Mouse (Mus musculus): ENCODE measurements around the gene Ifitm2. TPM values are rescaled to one million over a fixed set of nuclear protein-coding genes. Genes with fewer than 3 reads are reported as not detected.
"Not testable (repeated sequence)": the region's sequence is repeated elsewhere in the genome, so short reads cannot be mapped to it uniquely, and the experiment has no call there.

Gene Ifitm2
- total and polyA plus RNA-seq, 2 experiments from 2014 or later: 82.4 to 281 TPM

DNA sequence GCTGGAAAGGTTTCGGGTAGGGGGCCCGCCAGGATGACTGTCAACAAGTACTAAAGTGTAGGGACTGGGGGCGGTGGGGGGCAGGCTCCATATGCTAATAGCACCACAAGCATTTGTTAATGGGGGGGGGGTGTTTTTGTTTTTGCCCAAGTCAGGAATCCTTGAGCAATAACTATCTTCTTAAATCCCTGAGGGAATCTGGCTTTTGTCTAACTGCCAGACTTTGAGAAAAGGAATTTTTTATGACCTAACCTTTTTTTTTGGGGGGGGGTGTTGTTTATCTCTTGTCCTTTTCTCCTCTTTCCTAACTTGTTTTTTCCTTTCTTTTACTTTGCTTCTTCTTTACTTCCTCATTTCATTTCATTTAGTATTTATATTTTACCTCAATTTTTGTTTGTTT lies 19.7 kb upstream of the Ifitm2 start:
- WGBS: 24% methylated on average over 3 of the region's 3 CpGs
- no peak for DNase-seq (ENCODE audit: low spot score)
- Histone ChIP-seq H3K27me3 (ENCODE audit: insufficient read depth, low read length) (no peaks in the 10 kb centered on the region), H3K27ac (no peak overlapping the region), H3K4me1 (ENCODE audit: insufficient read depth, low read length) (no peaks in the 10 kb centered on the region), H3K4me3 (ENCODE audit: low read length) (no peak overlapping the region), H3K9ac (replicated peaks; ENCODE audit: low read length) (no peak overlapping the region), H3K9me3 (ENCODE audit: low read length) (no peaks in the 10 kb centered on the region), H3K36me3 (ENCODE audit: insufficient read depth, low read length) (no peaks in the 10 kb centered on the region), H3K4me2 (ENCODE audit: low read depth, low read length) (no peak overlapping the region)
- TF ChIP-seq CTCF (IDR thresholded peaks at IDR 0.05; ENCODE audit: low read depth): no peak
- no peak for ATAC-seq

DNA sequence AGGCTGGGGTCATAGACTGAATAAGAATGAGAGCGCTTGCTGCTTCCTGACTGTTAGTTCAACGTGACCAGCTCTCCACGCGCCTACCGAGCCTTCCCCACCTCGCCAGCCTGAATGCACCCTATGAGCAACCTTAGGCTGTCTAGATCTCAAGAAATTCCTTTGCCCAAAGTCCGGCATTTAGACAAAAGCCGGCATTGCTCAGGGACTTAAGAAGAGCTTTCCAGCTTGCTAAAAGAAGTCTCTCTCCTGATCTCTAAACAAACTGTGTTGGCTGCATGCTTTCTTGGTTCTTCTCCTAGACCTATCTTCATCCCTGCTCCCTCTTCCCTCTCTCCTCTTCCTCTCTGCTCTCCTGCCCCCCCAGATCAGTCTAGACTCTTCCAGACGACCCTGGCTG lies 19.2 kb upstream of the Ifitm2 start:
- TF ChIP-seq CTCF (IDR thresholded peaks at IDR 0.05; ENCODE audit: low read depth): no peak
- Histone ChIP-seq H3K4me1 (ENCODE audit: insufficient read depth, low read length) (no peaks in the 10 kb centered on the region), H3K27ac (no peak overlapping the region), H3K9me3 (ENCODE audit: low read length) (no peaks in the 10 kb centered on the region), H3K27me3 (ENCODE audit: insufficient read depth, low read length) (no peaks in the 10 kb centered on the region), H3K4me2 (ENCODE audit: low read depth, low read length) (no peak overlapping the region), H3K4me3 (ENCODE audit: low read length) (no peak overlapping the region), H3K36me3 (ENCODE audit: insufficient read depth, low read length) (no peaks in the 10 kb centered on the region), H3K9ac (replicated peaks; ENCODE audit: low read length) (no peak overlapping the region)
- ATAC-seq (no peak), DNase-seq (ENCODE audit: low spot score) (no peak)
- WGBS: 14% methylated on average over 9 of the region's 9 CpGs

DNA sequence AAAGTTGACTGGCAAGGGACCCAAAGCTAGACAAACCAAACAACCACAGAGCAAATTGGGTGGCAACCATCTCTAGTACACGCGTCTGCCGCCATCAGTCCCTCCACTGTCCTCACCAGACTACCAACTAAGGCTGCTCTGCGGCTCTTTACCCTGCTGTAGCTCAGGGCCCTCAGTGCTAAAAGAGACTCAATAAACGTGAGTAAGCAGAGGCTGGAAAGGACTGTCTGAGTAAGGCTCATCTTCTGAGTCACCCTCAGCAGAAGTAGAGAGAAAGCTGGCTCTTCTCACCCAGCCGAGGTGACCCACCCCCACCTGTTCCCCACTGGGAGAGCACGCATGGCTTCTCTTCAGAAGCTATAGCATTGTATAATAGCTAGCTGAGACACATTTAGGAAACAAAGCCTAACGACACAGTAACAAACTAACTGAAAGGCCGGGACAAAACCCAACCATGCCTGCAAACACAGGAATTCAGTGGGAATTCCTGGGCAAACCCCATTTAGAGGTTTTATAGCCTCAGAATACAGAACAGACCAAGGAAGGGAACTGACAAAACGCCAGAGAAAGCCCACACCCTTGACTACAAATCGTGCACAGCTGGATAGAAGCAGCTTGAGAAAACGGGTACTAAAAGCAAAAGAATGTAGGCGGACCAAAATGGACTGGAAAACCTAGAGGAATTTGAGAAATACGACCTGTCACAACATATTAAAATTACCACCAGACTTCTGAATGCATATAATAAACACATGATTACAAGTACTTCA lies 17.8 kb upstream of the Ifitm2 start:
- H3K9ac ChIP-seq (replicated peaks; ENCODE audit: low read length): no peak overlapping the region
- ATAC-seq (no peak), DNase-seq (ENCODE audit: low spot score) (no peak)
- no peak for TF ChIP-seq CTCF (IDR thresholded peaks at IDR 0.05; ENCODE audit: low read depth)
- H3K27me3 ChIP-seq (ENCODE audit: insufficient read depth, low read length): no peaks in the 10 kb centered on the region
- no peak overlapping the region for H3K4me2 ChIP-seq (ENCODE audit: low read depth, low read length)
- no peaks in the 10 kb centered on the region for H3K4me1 ChIP-seq (ENCODE audit: insufficient read depth, low read length)
- H3K4me3 ChIP-seq (ENCODE audit: low read length): no peak overlapping the region
- no peak overlapping the region for H3K27ac ChIP-seq
- 22% methylated on average over 14 of the region's 14 CpGs for WGBS
- H3K36me3 ChIP-seq (ENCODE audit: insufficient read depth, low read length): no peaks in the 10 kb centered on the region
- H3K9me3 ChIP-seq (ENCODE audit: low read length): no peaks in the 10 kb centered on the region

DNA sequence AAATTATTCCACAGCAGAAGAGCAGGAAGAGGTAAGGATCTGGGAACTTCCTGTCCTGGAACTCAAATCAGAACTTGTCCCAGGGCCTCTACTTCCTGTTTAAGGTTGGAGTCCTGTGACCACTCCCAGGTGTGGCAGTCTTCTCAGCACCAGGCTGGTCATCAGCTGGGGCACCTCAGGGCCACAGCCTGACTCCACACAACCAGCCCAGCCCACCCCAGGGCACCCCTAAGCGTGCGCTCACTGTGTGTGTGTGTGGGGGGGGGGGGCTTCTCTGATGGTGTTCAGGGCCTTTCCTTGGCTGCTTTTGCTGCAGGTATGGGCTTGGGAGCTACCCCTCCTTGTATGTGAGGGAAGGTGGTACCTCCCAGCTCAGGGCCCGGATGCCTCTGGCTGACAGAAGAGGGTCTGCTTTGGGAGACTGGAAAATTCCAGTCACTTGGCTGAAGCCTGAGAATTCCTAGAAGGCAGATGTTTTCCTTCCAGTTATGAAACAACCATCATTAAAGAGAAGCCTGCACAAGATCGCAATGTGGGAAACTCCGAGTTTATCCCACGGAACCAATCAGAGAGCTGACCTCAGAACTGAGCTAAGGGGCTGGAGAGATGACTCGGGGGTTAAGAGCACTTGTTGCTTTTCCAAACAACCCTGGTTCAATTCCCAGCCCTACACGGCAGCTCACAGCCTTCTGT lies 15.8 kb upstream of the Ifitm2 start:
- Histone ChIP-seq H3K27me3 (ENCODE audit: insufficient read depth, low read length) (no peaks in the 10 kb centered on the region), H3K4me1 (ENCODE audit: insufficient read depth, low read length) (no peaks in the 10 kb centered on the region), H3K9ac (replicated peaks; ENCODE audit: low read length) (no peak overlapping the region), H3K27ac (no peak overlapping the region), H3K36me3 (ENCODE audit: insufficient read depth, low read length) (no peaks in the 10 kb centered on the region), H3K9me3 (ENCODE audit: low read length) (no peaks in the 10 kb centered on the region), H3K4me2 (ENCODE audit: low read depth, low read length) (no peak overlapping the region), H3K4me3 (ENCODE audit: low read length) (no peak overlapping the region)
- DNase-seq (ENCODE audit: low spot score): no peak
- 86% methylated on average over 8 of the region's 8 CpGs for WGBS
- no peak for TF ChIP-seq CTCF (IDR thresholded peaks at IDR 0.05; ENCODE audit: low read depth)
- ATAC-seq: no peak

DNA sequence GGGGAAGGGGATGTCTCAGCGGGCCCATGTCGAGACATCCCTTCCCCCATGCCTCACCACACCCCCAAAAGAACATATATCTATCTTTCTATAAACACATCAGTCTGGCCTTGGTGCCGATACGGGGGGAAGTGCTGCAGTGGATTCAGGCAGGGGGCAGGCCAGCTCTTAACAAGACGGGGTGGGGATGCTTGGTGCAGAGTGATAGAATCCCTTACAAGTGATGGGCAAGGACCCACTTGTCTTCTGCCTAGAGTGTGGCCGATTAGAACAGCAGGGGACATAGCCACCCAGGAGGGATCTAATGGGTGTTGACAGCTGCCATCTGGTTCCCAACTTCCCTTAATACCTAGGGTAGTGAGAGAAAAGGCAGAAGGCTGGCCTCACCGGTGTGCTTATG lies 15.1 kb upstream of the Ifitm2 start:
- no peak for TF ChIP-seq CTCF (IDR thresholded peaks at IDR 0.05; ENCODE audit: low read depth)

GRCm38 (mm10) chr7:140968710-140969109 lies 12.9 kb upstream of the Ifitm2 start:
- not testable (repeated sequence) for H3K9ac ChIP-seq (replicated peaks; ENCODE audit: low read length); H3K4me2 ChIP-seq (ENCODE audit: low read depth, low read length); H3K36me3 ChIP-seq (ENCODE audit: insufficient read depth, low read length); ATAC-seq; H3K27ac ChIP-seq; H3K4me3 ChIP-seq (ENCODE audit: low read length); DNase-seq (ENCODE audit: low spot score); H3K9me3 ChIP-seq (ENCODE audit: low read length); H3K4me1 ChIP-seq (ENCODE audit: insufficient read depth, low read length); H3K27me3 ChIP-seq (ENCODE audit: insufficient read depth, low read length)
- 34% methylated on average over 3 of the region's 3 CpGs for WGBS

More for the DNA sequence above, 15.1 kb upstream of the Ifitm2 start:
- DNase-seq (ENCODE audit: low spot score): no peak
- no peak overlapping the region for H3K4me2 ChIP-seq (ENCODE audit: low read depth, low read length)
- no peaks in the 10 kb centered on the region for H3K4me1 ChIP-seq (ENCODE audit: insufficient read depth, low read length)
- no peaks in the 10 kb centered on the region for H3K36me3 ChIP-seq (ENCODE audit: insufficient read depth, low read length)
- H3K27me3 ChIP-seq (ENCODE audit: insufficient read depth, low read length): no peaks in the 10 kb centered on the region
- no peak overlapping the region for H3K9ac ChIP-seq (replicated peaks; ENCODE audit: low read length)
- no peak overlapping the region for H3K27ac ChIP-seq
- WGBS: 53% methylated on average over 7 of the region's 7 CpGs
- H3K4me3 ChIP-seq (ENCODE audit: low read length): no peak overlapping the region
- ATAC-seq: no peak
- H3K9me3 ChIP-seq (ENCODE audit: low read length): no peaks in the 10 kb centered on the region
